Mouse (Mus musculus) spleen, adult 2 months (tissue): ENCODE measurements around the gene Esm1.

Experiments
- CTCF ChIP-seq: fragments of 200-500 bp; IDR thresholded peaks from 2 replicates; pipeline ENCODE4 v1.5.1; 2011; ENCODE audit warnings: mild to moderate bottlenecking, inconsistent platforms; ENCODE audit not compliant: insufficient read depth, insufficient read length, insufficient replicate concordance; ENCODE audit errors: extremely low read depth
- POLR2A ChIP-seq: fragments of 200-500 bp; IDR thresholded peaks from 2 replicates; pipeline ENCODE4 v1.6.1; 2011; ENCODE audit warnings: low read depth, low read length, inconsistent platforms

DNA sequence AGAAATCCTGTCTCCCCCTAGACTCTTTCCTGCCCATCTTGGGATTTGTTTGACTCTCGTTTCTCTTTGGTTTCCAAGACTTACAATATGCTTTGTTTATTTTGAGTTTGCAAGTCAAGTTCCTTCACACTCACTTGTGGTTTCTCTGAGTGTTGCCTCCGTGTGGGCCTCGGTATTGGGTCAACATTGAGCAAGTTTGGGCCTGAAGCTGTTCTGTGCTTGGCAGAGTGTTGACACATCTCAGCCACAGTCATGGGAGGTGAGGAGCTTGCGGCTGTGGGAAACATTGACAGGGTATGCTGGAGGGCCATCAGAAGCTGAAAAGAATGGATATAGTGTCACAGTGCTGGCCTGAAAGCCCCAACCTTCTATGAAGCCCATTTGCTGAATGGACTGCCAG is 17.6 kb downstream of the Esm1 start:
- TF ChIP-seq CTCF, result no peak
- no peak for TF ChIP-seq POLR2A
